Comparison of ENCODE assay signal across 13 mouse cellular contexts in the genomic region with DNA sequence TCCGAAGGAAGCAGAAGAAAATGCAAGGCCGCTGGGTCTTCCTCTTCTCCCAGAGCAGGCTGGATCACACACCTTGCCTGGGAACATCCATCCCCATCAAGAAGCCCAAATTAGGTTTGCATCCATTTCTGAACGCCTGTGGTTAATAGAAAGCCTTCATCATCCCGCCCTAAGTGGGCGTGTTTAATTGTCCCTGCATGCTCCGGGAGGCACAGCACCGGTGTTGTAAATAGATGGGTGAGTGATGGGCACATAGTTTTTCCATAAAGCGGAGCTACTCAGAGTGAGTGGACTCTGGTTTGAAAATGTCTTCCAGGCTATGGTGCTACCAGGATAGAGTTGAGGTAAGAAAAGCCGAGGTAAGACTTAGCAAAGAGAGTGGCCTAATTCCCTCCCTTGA. TPM values are rescaled to one million over a fixed set of nuclear protein-coding genes. Genes with fewer than 3 reads are reported as not detected.
A peak's percentile ranks its signal among the peaks of the same experiment; 100 is the strongest.
DNase-seq lines count a peak whose midpoint lies in the region; ATAC-seq lines count a peak whose summit lies in the region.
"Had no signal": no experiment of that assay in that cellular context is flagged by ENCODE, and none has a peak within 500 bp of the region (broad histone marks: within the 10 kb centered on the region; RNA-seq: fewer than 3 reads in every experiment).

No protein-coding gene starts in this region.

- H3K4me2 ChIP-seq in heart, embryonic 13.5 days, result peak overlapping the region; percentile 62
- H3K4me2 ChIP-seq in hindbrain, embryonic 12.5 days (replicated peaks), result peak overlapping the region; percentile 41; the same call in 1 of the 2 replicates
- peak overlapping the region; percentile 52; the same call in 1 of the 2 replicates for H3K4me2 ChIP-seq in neural tube, embryonic 12.5 days (replicated peaks)

- no peak for ATAC-seq in heart, embryonic 13.5 days (ENCODE audit: extremely low read depth, insufficient number of reproducible peaks, low FRiP score, low TSS enrichment)
- ATAC-seq in hindbrain, embryonic 12.5 days (ENCODE audit: low FRiP score), result no peak
- ATAC-seq in neural tube, embryonic 12.5 days (ENCODE audit: low FRiP score, low read depth), result no peak
- ATAC-seq: CD4-positive, CD25-positive, alpha-beta regulatory T cell, adult 4 months had no signal

- H3K9ac ChIP-seq in heart, embryonic 13.5 days, result no peak overlapping the region
- no peak overlapping the region for H3K9ac ChIP-seq in hindbrain, embryonic 12.5 days
- no peak overlapping the region for H3K9ac ChIP-seq in neural tube, embryonic 12.5 days
- H3K9ac ChIP-seq: stomach, embryonic 15.5 days had no signal

- H3K27me3 ChIP-seq in heart, embryonic 13.5 days (replicated peaks), result peaks cover 97% of the 10 kb centered on the region
- H3K27me3 ChIP-seq in embryonic facial prominence, embryonic 10.5 days (replicated peaks; ENCODE audit: low read depth, poor library complexity, severe bottlenecking), result peaks cover 95% of the 10 kb centered on the region
- H3K27me3 ChIP-seq in hindbrain, embryonic 12.5 days, result peaks cover 84% of the 10 kb centered on the region
- peaks cover 78% of the 10 kb centered on the region for H3K27me3 ChIP-seq in neural tube, embryonic 12.5 days (replicated peaks)

- intact Hi-C loops in heart, postnatal 14 days (cut with DNase I), result no loop called here

- no peaks in the 10 kb centered on the region for H3K36me3 ChIP-seq in heart, embryonic 13.5 days
- H3K36me3 ChIP-seq in embryonic facial prominence, embryonic 10.5 days (replicated peaks), result no peaks in the 10 kb centered on the region
- H3K36me3 ChIP-seq in hindbrain, embryonic 12.5 days, result no peaks in the 10 kb centered on the region
- no peaks in the 10 kb centered on the region for H3K36me3 ChIP-seq in neural tube, embryonic 12.5 days
- H3K36me3 ChIP-seq: stomach, embryonic 15.5 days had no signal

- peak overlapping the region; percentile 40 for H3K4me3 ChIP-seq in heart, embryonic 13.5 days
- peak overlapping the region; percentile 43 for H3K4me3 ChIP-seq in embryonic facial prominence, embryonic 10.5 days
- H3K4me3 ChIP-seq in hindbrain, embryonic 12.5 days, result 0 out of 2 replicates have a peak overlapping the region, but pooled peaks have one; percentile 14
- H3K4me3 ChIP-seq in neural tube, embryonic 12.5 days, result no peak overlapping the region
- H3K4me3 ChIP-seq: left cerebral cortex, adult 2 months; stomach, embryonic 15.5 days had no signal

- peaks cover 16% of the 10 kb centered on the region for H3K4me1 ChIP-seq in heart, embryonic 13.5 days
- peaks cover 31% of the 10 kb centered on the region for H3K4me1 ChIP-seq in embryonic facial prominence, embryonic 10.5 days
- H3K4me1 ChIP-seq in hindbrain, embryonic 12.5 days, result peaks cover 17% of the 10 kb centered on the region
- H3K4me1 ChIP-seq in neural tube, embryonic 12.5 days, result peaks cover 18% of the 10 kb centered on the region

- 10% methylated on average over 9 of the region's 9 CpGs for WGBS in heart, embryonic 13.5 days
- WGBS in embryonic facial prominence, embryonic 10.5 days, result 5% methylated on average over 9 of the region's 9 CpGs
- 9% methylated on average over 9 of the region's 9 CpGs for WGBS in hindbrain, embryonic 12.5 days
- 7% methylated on average over 9 of the region's 9 CpGs for WGBS in neural tube, embryonic 12.5 days

- DNase-seq in heart, postnatal 14 days, result no peak
- peak; percentile 30 for DNase-seq in embryonic facial prominence, embryonic 10.5 days (ENCODE audit: low spot score)
- DNase-seq in left cerebral cortex, adult 8-10 months (ENCODE audit: low spot score in 2 of 2), result no peak
- no peak for DNase-seq in adrenal gland, postnatal 4 days (ENCODE audit: low spot score in 2 of 2)
- DNase-seq in urinary bladder, postnatal 14 days (ENCODE audit: low spot score), result no peak
- DNase-seq: lung, adult 18-20 months had no signal

- H3K27ac ChIP-seq in heart, embryonic 13.5 days (replicated peaks), result no peak overlapping the region
- H3K27ac ChIP-seq in embryonic facial prominence, embryonic 10.5 days (replicated peaks), result no peak overlapping the region
- H3K27ac ChIP-seq in hindbrain, embryonic 12.5 days, result no peak overlapping the region
- H3K27ac ChIP-seq in neural tube, embryonic 12.5 days, result no peak overlapping the region
- H3K27ac ChIP-seq: left cerebral cortex, adult 2 months; stomach, embryonic 15.5 days had no signal

- no peaks in the 10 kb centered on the region for H3K9me3 ChIP-seq in heart, embryonic 13.5 days
- H3K9me3 ChIP-seq in embryonic facial prominence, embryonic 10.5 days, result no peaks in the 10 kb centered on the region
- H3K9me3 ChIP-seq in hindbrain, embryonic 12.5 days (replicated peaks), result no peaks in the 10 kb centered on the region
- no peaks in the 10 kb centered on the region for H3K9me3 ChIP-seq in neural tube, embryonic 12.5 days
- H3K9me3 ChIP-seq: stomach, embryonic 15.5 days had no signal

RNA-seq across cellular contexts. Expression of gene Pax6, which starts 9.3 kb away (rescaled TPM):
- polyA plus RNA-seq in heart, embryonic 13.5 days (2015; fragmentation: Nextera tagmentation; extraction: Ambion mirVana), result 0.09 and 0.19 TPM in 2 replicates
- total RNA-seq in heart, postnatal 14 days (2021), result not detected
- 13.0 and 22.3 TPM in 2 replicates for polyA plus RNA-seq in embryonic facial prominence, embryonic 10.5 days (2016; fragmentation: Nextera tagmentation; extraction: Ambion mirVana)
- polyA plus RNA-seq in hindbrain, embryonic 12.5 days (2016; fragmentation: Nextera tagmentation; extraction: Ambion mirVana), result 17.9 and 20.1 TPM in 2 replicates
- polyA plus RNA-seq in neural tube, embryonic 12.5 days (2016; fragmentation: Nextera tagmentation; extraction: Ambion mirVana), result 23.8 and 25.7 TPM in 2 replicates
- 10 to 100 TPM in 3 of 4 experiments, 1 to 10 TPM in 1; 9.3 to 12.0 (median 11.3) TPM for total RNA-seq in left cerebral cortex, adult 8-10 months (2022)
- total RNA-seq in adrenal gland, postnatal 4 days (2021), result 1 to 10 TPM; 1.1 to 4.5 TPM
- total RNA-seq: gastrocnemius, postnatal 4 days had no signal

Comparison
In these comparisons a context has a peak if more than half of its experiments do, and no peak if none do; other contexts are left out.
1. RNA of gene Pax6, which starts 9.3 kb away (polyA plus RNA-seq): 23.8 to 25.7 TPM in neural tube, embryonic 12.5 days, 17.9 to 20.1 TPM in hindbrain, embryonic 12.5 days and 13.0 to 22.3 TPM in embryonic facial prominence, embryonic 10.5 days; 0.09 to 0.19 TPM in heart, embryonic 13.5 days; every median in the first group is over 10 times any median in the second.
2. Peak in every context shown above with its lines, with median percentiles within 50 percentile points of each other: H3K4me2 ChIP-seq.